Mouse (Mus musculus): ENCODE results near the gene Cfdp1. TPM values are rescaled to one million over a fixed set of nuclear protein-coding genes. Genes with fewer than 3 reads are reported as not detected.

The Cfdp1 gene
- polyA plus RNA-seq, 1 experiment from 2014 or later = 195 TPM

GRCm38 (mm10) chr8:111780697-111781424, 73.2 kb downstream of the Cfdp1 start:
- no peaks in the 10 kb centered on the region for H3K27me3 ChIP-seq (replicated peaks)
- ATAC-seq (ENCODE audit: insufficient read depth, low FRiP score, low read depth) = no peak
- 0 out of 2 replicates have a peak, but pooled peaks cover 2% of the 10 kb centered on the region for H3K4me1 ChIP-seq
- H3K9me3 ChIP-seq = no peaks in the 10 kb centered on the region
- H3K36me3 ChIP-seq = 0 out of 2 replicates have a peak, but pooled peaks cover 4% of the 10 kb centered on the region
- H3K4me3 ChIP-seq (replicated peaks) = no peak overlapping the region
- no peak overlapping the region for H3K27ac ChIP-seq
- WGBS = 91% methylated on average over 10 of the region's 10 CpGs
- H3K9ac ChIP-seq = no peak overlapping the region
- H3K4me2 ChIP-seq = no peak overlapping the region

- no peaks in the 10 kb centered on the region for H3K27me3 ChIP-seq (replicated peaks)
- H3K4me1 ChIP-seq = 0 out of 2 replicates have a peak, but pooled peaks cover 2% of the 10 kb centered on the region
- H3K4me2 ChIP-seq = no peak overlapping the region
- peaks cover 6% of the 10 kb centered on the region; the same call in 1 of the 2 replicates for H3K36me3 ChIP-seq
- 83% methylated on average over 7 of the region's 7 CpGs for WGBS
- H3K4me3 ChIP-seq (replicated peaks) = no peak overlapping the region
- no peak for ATAC-seq (ENCODE audit: insufficient read depth, low FRiP score, low read depth)
- no peak overlapping the region for H3K27ac ChIP-seq
- no peaks in the 10 kb centered on the region for H3K9me3 ChIP-seq
- H3K9ac ChIP-seq = no peak overlapping the region
These were observed 74.4 kb downstream of the Cfdp1 start for GRCm38 (mm10) chr8:111779690-111780089.

- H3K36me3 ChIP-seq = peaks cover 10% of the 10 kb centered on the region; the same call in 1 of the 2 replicates
- 0 out of 2 replicates have a peak, but pooled peaks cover 2% of the 10 kb centered on the region for H3K4me1 ChIP-seq
- ATAC-seq (ENCODE audit: insufficient read depth, low FRiP score, low read depth) = no peak
- H3K9me3 ChIP-seq = no peaks in the 10 kb centered on the region
- H3K4me2 ChIP-seq = no peak overlapping the region
- 81% methylated on average over 7 of the region's 7 CpGs for WGBS
- H3K4me3 ChIP-seq (replicated peaks) = no peak overlapping the region
- no peaks in the 10 kb centered on the region for H3K27me3 ChIP-seq (replicated peaks)
- H3K27ac ChIP-seq = no peak overlapping the region
- no peak overlapping the region for H3K9ac ChIP-seq
These were observed 75.3 kb downstream of the Cfdp1 start for GRCm38 (mm10) chr8:111778801-111779200.

- Histone ChIP-seq H3K27ac (no peak overlapping the region), H3K4me3 (replicated peaks) (no peak overlapping the region), H3K9ac (no peak overlapping the region), H3K4me1 (no peaks in the 10 kb centered on the region), H3K27me3 (replicated peaks) (no peaks in the 10 kb centered on the region), H3K4me2 (no peak overlapping the region), H3K36me3 (peaks cover 10% of the 10 kb centered on the region; the same call in 1 of the 2 replicates), H3K9me3 (no peaks in the 10 kb centered on the region)
- 89% methylated on average over 4 of the region's 4 CpGs for WGBS
- no peak for ATAC-seq (ENCODE audit: insufficient read depth, low FRiP score, low read depth)
These were observed 77.6 kb downstream of the Cfdp1 start for GRCm38 (mm10) chr8:111776492-111776891.

DNA sequence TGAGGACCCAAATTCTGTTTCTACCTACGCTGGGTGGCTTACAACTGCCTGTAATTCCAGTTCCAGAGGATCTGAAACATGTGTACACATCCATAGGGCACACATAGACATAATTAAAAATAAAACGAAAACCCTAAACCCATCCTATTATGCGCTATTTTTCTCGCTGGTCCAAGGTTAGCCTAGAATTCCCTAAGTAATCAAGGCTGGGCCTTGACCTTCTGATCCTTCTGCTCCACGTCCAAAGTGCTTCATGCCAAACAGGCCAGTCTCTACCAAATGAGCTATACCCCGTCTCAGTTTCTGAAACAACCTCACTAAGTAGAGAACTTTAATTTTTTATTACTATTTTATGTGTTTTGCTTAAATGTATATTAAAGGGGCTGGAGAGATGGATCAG, 78.3 kb downstream of the Cfdp1 start:
- H3K9me3 ChIP-seq = no peaks in the 10 kb centered on the region
- H3K36me3 ChIP-seq = peaks cover 10% of the 10 kb centered on the region; the same call in 1 of the 2 replicates
- 94% methylated on average over 6 of the region's 6 CpGs for WGBS

GRCm38 (mm10) chr8:111773476-111773875, 80.6 kb downstream of the Cfdp1 start:
- peaks cover 7% of the 10 kb centered on the region; the same call in 1 of the 2 replicates for H3K4me1 ChIP-seq
- H3K36me3 ChIP-seq = peaks cover 10% of the 10 kb centered on the region; the same call in 1 of the 2 replicates
- H3K9me3 ChIP-seq = no peaks in the 10 kb centered on the region
- no peak overlapping the region for H3K4me2 ChIP-seq
- no peaks in the 10 kb centered on the region for H3K27me3 ChIP-seq (replicated peaks)
- ATAC-seq (ENCODE audit: insufficient read depth, low FRiP score, low read depth) = no peak
- H3K4me3 ChIP-seq (replicated peaks) = no peak overlapping the region
- 93% methylated on average over 5 of the region's 5 CpGs for WGBS
- no peak overlapping the region for H3K9ac ChIP-seq
- H3K27ac ChIP-seq = no peak overlapping the region

More for the DNA sequence above, 78.3 kb downstream of the Cfdp1 start:
- H3K27ac ChIP-seq = no peak overlapping the region
- ATAC-seq (ENCODE audit: insufficient read depth, low FRiP score, low read depth) = no peak
- H3K9ac ChIP-seq = no peak overlapping the region
- no peaks in the 10 kb centered on the region for H3K4me1 ChIP-seq
- no peak overlapping the region for H3K4me2 ChIP-seq
- H3K27me3 ChIP-seq (replicated peaks) = no peaks in the 10 kb centered on the region
- H3K4me3 ChIP-seq (replicated peaks) = no peak overlapping the region

- H3K27ac ChIP-seq = no peak overlapping the region
- H3K9me3 ChIP-seq = no peaks in the 10 kb centered on the region
- 88% methylated on average over 7 of the region's 7 CpGs for WGBS
- H3K4me3 ChIP-seq (replicated peaks) = no peak overlapping the region
- H3K27me3 ChIP-seq (replicated peaks) = no peaks in the 10 kb centered on the region
- H3K4me1 ChIP-seq = peaks cover 7% of the 10 kb centered on the region; the same call in 1 of the 2 replicates
- no peak overlapping the region for H3K9ac ChIP-seq
- peaks cover 6% of the 10 kb centered on the region; the same call in 1 of the 2 replicates for H3K36me3 ChIP-seq
- no peak overlapping the region for H3K4me2 ChIP-seq
- ATAC-seq (ENCODE audit: insufficient read depth, low FRiP score, low read depth) = no peak
These were observed 81.0 kb downstream of the Cfdp1 start for GRCm38 (mm10) chr8:111773057-111773456.

DNA sequence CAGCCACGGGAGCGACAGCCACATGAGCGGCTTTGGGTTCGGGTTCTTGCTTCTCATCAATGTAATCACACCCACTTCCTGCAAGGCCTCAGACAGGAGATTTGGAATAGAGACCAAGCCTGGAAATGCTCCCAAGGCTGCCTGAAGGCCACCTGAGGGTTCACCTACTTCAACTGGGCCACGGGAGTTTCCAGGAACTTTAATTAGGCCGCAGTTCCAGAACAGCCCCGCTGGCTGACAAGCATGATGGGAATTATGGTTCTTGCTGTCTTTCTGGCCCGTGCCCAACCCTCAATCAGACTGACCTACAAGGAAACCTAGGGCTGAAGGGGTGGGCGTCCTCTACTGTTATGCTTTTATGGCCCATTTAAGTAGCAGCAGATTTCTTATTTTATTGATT, 82.0 kb downstream of the Cfdp1 start:
- no peak for ATAC-seq (ENCODE audit: insufficient read depth, low FRiP score, low read depth)

DNA sequence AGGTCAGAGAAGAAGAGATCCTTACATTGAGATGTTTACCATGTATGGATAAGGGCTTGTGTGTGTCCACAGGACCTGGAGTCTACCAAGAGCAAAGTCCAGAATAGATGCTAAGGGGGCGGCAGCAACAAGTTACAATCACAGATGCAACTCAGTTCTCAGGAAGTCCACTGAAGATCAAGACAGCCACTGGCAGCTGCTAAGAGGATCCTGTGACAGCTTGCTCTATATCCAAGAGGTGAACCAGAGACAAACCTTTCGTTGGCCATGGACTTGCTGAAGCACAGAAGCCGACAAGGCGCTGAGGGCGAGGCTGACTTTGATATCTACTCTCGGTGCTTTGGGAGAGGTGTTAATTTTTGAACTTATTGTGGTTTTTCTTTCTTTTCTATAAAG, 82.5 kb downstream of the Cfdp1 start:
- no peak overlapping the region for H3K4me2 ChIP-seq
- no peak for ATAC-seq (ENCODE audit: insufficient read depth, low FRiP score, low read depth)
- no peak overlapping the region for H3K9ac ChIP-seq
- H3K4me1 ChIP-seq = peaks cover 7% of the 10 kb centered on the region; the same call in 1 of the 2 replicates
- 89% methylated on average over 6 of the region's 6 CpGs for WGBS
- peaks cover 8% of the 10 kb centered on the region; the same call in 1 of the 2 replicates for H3K36me3 ChIP-seq
- H3K9me3 ChIP-seq = no peaks in the 10 kb centered on the region
- H3K27ac ChIP-seq = no peak overlapping the region
- H3K4me3 ChIP-seq (replicated peaks) = no peak overlapping the region
- no peaks in the 10 kb centered on the region for H3K27me3 ChIP-seq (replicated peaks)

More for the DNA sequence above, 82.0 kb downstream of the Cfdp1 start:
- Histone ChIP-seq H3K27me3 (replicated peaks) (no peaks in the 10 kb centered on the region), H3K4me1 (peaks cover 7% of the 10 kb centered on the region; the same call in 1 of the 2 replicates), H3K9me3 (no peaks in the 10 kb centered on the region), H3K4me2 (no peak overlapping the region), H3K9ac (no peak overlapping the region), H3K27ac (no peak overlapping the region), H3K4me3 (replicated peaks) (no peak overlapping the region), H3K36me3 (peaks cover 7% of the 10 kb centered on the region; the same call in 1 of the 2 replicates)
- WGBS = 89% methylated on average over 9 of the region's 9 CpGs

DNA sequence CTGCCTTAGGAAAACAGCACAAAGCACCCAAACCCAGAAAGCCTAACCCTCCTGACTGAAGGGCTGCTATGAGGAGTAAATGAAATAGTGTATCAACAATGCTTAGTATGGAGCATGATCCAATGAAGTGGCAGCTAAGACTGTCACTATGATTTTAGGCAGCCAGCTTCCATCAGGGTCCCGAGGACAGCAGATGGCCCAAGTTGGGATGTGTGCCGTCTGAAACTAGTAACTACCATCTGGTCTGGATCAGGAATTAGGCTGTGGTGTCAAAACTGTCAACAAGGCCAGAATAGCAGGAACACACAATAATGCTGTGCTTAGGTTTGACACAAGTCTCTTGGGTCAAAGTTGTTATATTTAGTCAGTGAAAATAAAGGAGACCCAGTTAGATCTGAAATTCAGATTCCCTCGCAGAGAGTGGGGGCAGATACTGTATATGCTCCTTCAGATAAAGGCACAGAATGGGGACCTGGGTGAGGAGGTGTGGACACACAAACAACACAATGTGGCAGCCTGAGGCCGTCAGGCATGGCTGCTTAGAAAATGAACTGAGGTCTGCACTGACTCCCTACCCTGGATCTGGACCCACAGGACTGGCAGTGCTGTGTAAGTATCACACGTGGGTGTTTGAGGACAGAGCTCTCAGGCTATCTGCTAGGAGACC, 83.0 kb downstream of the Cfdp1 start:
- Histone ChIP-seq H3K4me2 (no peak overlapping the region), H3K27me3 (replicated peaks) (no peaks in the 10 kb centered on the region), H3K36me3 (peaks cover 8% of the 10 kb centered on the region; the same call in 1 of the 2 replicates), H3K9ac (no peak overlapping the region), H3K9me3 (no peaks in the 10 kb centered on the region), H3K4me1 (peaks cover 7% of the 10 kb centered on the region; the same call in 1 of the 2 replicates), H3K27ac (no peak overlapping the region), H3K4me3 (replicated peaks) (no peak overlapping the region)
- 70% methylated on average over 5 of the region's 5 CpGs for WGBS
- no peak for ATAC-seq (ENCODE audit: insufficient read depth, low FRiP score, low read depth)

DNA sequence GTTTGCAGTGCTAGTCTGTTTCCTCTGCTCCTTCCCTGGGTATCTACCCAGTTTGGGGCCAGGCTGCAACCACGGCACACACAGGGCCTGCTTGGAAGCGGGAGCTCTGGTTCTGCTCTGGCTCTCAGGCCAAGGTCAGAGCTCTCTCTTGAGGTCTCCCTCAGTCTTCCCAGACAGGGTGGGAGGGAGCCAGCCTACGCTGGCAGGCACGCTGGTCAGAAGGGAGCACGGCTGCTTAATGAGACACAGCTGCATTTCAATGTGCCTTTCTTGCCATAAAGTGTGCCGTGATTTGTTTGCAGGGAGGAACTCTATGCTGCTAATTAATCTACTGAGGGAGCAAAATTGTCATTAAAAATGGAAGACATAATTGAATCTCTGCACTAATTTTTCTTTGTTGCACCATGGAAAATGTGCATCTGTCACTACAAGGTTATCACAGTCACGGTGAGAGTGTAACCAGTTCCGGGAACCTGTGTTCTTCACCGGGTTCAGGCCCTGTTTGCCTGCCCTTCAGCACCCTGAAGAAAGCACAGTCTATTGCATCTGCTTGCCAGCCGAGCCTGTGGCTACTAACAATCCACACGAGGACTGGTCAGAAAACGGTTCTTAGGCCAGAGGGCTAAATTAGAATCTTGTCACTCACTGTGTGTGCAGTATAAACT, 84.2 kb downstream of the Cfdp1 start:
- Histone ChIP-seq H3K36me3 (peaks cover 11% of the 10 kb centered on the region), H3K27ac (peak overlapping the region; percentile 26; the same call in 1 of the 2 replicates), H3K9ac (no peak overlapping the region), H3K4me1 (peaks cover 7% of the 10 kb centered on the region; the same call in 1 of the 2 replicates), H3K4me3 (replicated peaks) (no peak overlapping the region), H3K27me3 (replicated peaks) (no peaks in the 10 kb centered on the region), H3K9me3 (no peaks in the 10 kb centered on the region), H3K4me2 (no peak overlapping the region)
- 60% methylated on average over 12 of the region's 12 CpGs for WGBS
- ATAC-seq (ENCODE audit: insufficient read depth, low FRiP score, low read depth) = no peak

Measured in stomach, embryonic 15.5 days (tissue).